Mouse (Mus musculus) stomach, postnatal 0 days (tissue): ENCODE measurements around the gene Yme1l1.

Source experiments
- CTCF ChIP-seq: IDR thresholded peaks from 2 replicates; pipeline ENCODE4 v1.5.1; 2016; ENCODE audit warnings: antibody characterized with exemption, low read depth, mild to moderate bottlenecking, moderate library complexity
- EP300 ChIP-seq: optimal IDR thresholded peaks from 2 replicates; pipeline ENCODE3; 2016; ENCODE audit warnings: antibody characterized with exemption

DNA sequence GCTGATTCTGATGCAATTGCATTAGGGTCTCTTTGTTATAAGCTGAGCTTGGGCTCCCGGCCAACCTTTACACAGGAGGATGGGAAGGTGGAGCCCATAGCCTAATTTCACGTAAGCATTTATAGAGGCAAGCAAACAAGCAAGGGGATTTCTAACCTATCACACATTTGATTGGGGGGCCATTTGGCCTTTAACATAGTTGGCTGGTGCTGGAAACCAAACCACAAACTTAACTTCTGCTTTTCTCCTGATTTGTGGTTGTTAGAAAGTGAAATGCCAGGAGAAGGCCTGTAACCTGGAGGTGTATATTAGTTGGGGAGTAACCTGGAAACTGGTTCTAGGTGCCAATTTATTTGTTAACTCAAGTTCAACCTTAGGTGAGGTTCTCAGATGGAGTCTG lies 72.3 kb downstream of the Yme1l1 start:
- TF ChIP-seq CTCF (no peak), EP300 (no peak)
